Mouse (Mus musculus) intestine, postnatal 0 days (tissue): ENCODE measurements around the gene Xpc. TPM values are rescaled to one million over a fixed set of nuclear protein-coding genes. Genes with fewer than 3 reads are reported as not detected.

Experiments used
- ATAC-seq: fragments of 200-750 bp; cut with Nextera tagmentation; 2 replicates; pipeline ENCODE4 v1.8.0; 2017; ENCODE audit warnings: mild to moderate bottlenecking, moderate TSS enrichment, moderate library complexity
- H3K27ac ChIP-seq: fragments of 300-500 bp; sonication (generic); 2 replicates; pipeline ENCODE4 v1.5.1; 2014; ENCODE audit warnings: mild to moderate bottlenecking, low read depth, low read length, moderate library complexity
- H3K27me3 ChIP-seq: fragments of 300-500 bp; sonication (generic); replicated peaks from 2 replicates; pipeline ENCODE4 v1.6.1; 2014; ENCODE audit warnings: low read length, mixed read lengths; ENCODE audit not compliant: control insufficient read depth, insufficient read depth
- H3K36me3 ChIP-seq: fragments of 300-500 bp; sonication (generic); 2 replicates; pipeline ENCODE4 v1.6.1; 2014; ENCODE audit warnings: mild to moderate bottlenecking, moderate library complexity; ENCODE audit not compliant: control insufficient read depth, insufficient read depth
- H3K4me1 ChIP-seq: fragments of 300-500 bp; sonication (generic); replicated peaks from 2 replicates; pipeline ENCODE4 v1.6.1; 2014; ENCODE audit warnings: antibody characterized with exemption, low read length, mixed read lengths; ENCODE audit not compliant: control insufficient read depth, insufficient read depth
- H3K4me2 ChIP-seq: fragments of 300-500 bp; sonication (generic); replicated peaks from 2 replicates; pipeline ENCODE4 v1.6.1; 2014; ENCODE audit warnings: low read depth, mild to moderate bottlenecking, moderate library complexity
- H3K4me3 ChIP-seq: fragments of 300-500 bp; sonication (generic); 2 replicates; pipeline ENCODE4 v1.5.1; 2014; ENCODE audit warnings: low read depth, low read length
- H3K9ac ChIP-seq: fragments of 300-500 bp; sonication (generic); 2 replicates; pipeline ENCODE4 v1.6.1; 2014; ENCODE audit warnings: mild to moderate bottlenecking, low read depth, low read length
- H3K9me3 ChIP-seq: fragments of 300-500 bp; sonication (generic); 2 replicates; pipeline ENCODE4 v1.6.1; 2016; ENCODE audit warnings: mixed run types; ENCODE audit not compliant: control insufficient read depth
- CTCF ChIP-seq: sonication (generic); IDR thresholded peaks from 2 replicates; pipeline ENCODE4 v1.5.1; 2016; ENCODE audit warnings: low read depth, mild to moderate bottlenecking, control low read depth, antibody characterized with exemption, moderate library complexity
- WGBS: fragments of 180-500 bp; shearing (Covaris S2); extraction: QIAGEN DNeasy Blood & Tissue Kit; methylation state at CpG from one replicate; pipeline ENCODE4 v1.1.7; 2014; 5-methylcytosine and 5-hydroxymethylcytosine counted together
- polyA plus RNA-seq: library from polyadenylated mRNA; unstranded; fragments of >200 nt; fragmentation: Nextera tagmentation; extraction: Ambion mirVana; gene quantifications from 2 replicates; pipeline ENCODE4 v1.2.1, GENCODE M21; 2015

The Xpc gene
- polyA plus RNA-seq, 1 experiment from 2014 or later: 9.1 TPM

DNA sequence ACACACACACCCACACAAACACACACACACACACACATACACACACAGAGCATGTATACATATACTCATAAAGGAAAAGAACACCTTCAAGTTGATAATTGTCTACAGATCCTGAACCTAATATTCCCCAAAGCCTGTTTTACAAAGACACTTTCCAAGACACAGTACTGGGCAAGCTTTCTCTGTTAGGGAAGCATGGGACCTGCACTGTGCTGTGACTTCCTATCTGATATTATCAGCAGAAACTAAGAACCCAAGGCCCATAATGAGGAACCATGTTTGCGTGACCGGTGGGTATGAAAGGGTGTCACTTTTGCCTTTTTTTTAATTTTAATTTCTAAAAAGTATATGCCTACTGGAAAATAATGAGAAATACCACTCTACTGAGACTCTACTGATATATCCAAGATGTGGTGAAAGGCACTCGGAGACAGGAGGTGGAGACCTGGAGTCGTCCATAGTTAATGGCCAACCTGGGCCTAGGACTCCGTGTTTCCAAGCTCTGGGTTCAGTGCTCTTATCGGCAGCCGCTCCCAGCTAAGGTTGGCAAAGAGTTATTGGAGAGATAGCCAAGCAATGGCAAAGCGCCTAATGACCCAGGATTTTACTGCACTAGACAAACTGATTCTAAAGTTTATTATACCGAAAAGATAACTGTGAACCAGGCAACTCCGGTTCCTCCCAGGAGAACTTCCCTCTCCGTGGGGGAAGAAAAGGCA lies 20.5 kb upstream of the Xpc start:
- no peaks in the 10 kb centered on the region for H3K9me3 ChIP-seq
- no peaks in the 10 kb centered on the region for H3K27me3 ChIP-seq
- H3K4me3 ChIP-seq: no peak overlapping the region
- H3K36me3 ChIP-seq: no peaks in the 10 kb centered on the region
- H3K9ac ChIP-seq: no peak overlapping the region
- 0 out of 2 replicates have a peak, but pooled peaks have one; percentile 13 for TF ChIP-seq CTCF
- peak; percentile 89 for ATAC-seq
- H3K4me1 ChIP-seq: peaks cover 16% of the 10 kb centered on the region
- H3K4me2 ChIP-seq: 0 out of 2 replicates have a peak overlapping the region, but pooled peaks have one; percentile 17
- 33% methylated on average over 11 of the region's 11 CpGs for WGBS
- H3K27ac ChIP-seq: peak overlapping the region; percentile 55

DNA sequence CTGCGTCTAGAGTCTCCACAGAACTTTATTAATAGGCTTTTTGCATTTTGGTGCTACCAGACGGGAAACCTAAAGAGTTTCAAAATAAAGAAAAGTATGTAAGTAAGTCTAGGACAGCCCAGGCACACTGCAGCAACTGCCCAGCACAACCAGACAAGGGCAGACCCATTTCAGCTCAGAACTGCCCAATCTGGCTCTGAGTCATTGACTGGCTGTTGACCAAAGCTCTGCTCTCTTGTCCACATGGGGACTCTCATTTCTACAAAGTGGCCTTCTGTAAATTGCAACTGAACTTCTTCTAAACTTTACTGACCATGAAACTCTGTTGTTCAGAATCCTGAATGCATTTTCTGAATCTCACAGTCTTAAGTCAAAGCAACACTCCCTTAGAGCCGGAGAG lies 19.5 kb upstream of the Xpc start:
- Histone ChIP-seq H3K27ac (no peak overlapping the region), H3K4me2 (no peak overlapping the region), H3K9ac (no peak overlapping the region), H3K4me1 (peaks cover 13% of the 10 kb centered on the region; the same call in 1 of the 2 replicates), H3K27me3 (no peaks in the 10 kb centered on the region), H3K4me3 (no peak overlapping the region), H3K9me3 (no peaks in the 10 kb centered on the region), H3K36me3 (no peaks in the 10 kb centered on the region)
- no peak for TF ChIP-seq CTCF
- WGBS: 77% methylated on average over 3 of the region's 3 CpGs
- no peak for ATAC-seq

DNA sequence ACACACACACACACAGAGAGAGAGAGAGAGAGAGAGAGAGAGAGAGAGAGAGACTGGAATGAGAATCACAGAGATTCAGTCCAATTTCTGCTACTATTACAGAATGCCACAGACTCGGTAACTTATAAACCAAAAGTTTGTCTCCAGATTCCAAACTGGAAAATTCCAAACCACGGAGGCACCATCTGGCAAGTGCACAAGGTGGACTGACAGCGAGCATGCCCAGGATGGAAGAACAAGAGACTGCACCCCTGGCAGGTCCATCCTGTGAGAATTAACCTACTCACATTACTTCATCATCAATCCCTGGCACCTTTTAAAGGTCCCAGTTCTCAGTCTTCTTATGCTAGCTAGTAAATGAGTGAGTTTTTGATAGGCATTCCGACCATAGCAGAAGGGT lies 18.6 kb upstream of the Xpc start:
- no peak overlapping the region for H3K4me2 ChIP-seq
- TF ChIP-seq CTCF: no peak

DNA sequence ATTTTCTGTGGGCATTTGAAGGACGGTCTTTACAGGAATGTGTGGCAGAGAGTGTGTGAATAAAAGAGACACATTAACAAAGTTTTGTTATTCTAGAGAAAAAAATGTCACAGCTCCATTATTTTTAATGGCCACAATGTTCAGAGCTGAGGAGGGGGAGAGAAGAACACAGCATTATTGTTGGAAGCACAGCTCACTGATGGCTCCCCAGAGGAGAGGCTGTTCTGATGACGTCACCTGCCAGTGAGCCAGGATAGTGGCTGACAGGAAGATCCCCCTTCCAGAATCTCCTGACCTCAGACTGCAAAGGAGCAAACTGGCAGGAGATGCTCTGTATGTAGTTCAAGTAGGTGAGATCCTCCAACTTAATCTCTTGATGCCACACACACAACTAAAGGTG lies 18.1 kb upstream of the Xpc start:
- Histone ChIP-seq H3K27ac (no peak overlapping the region), H3K4me3 (no peak overlapping the region), H3K36me3 (no peaks in the 10 kb centered on the region), H3K4me2 (no peak overlapping the region), H3K27me3 (no peaks in the 10 kb centered on the region), H3K9me3 (no peaks in the 10 kb centered on the region), H3K9ac (no peak overlapping the region), H3K4me1 (peaks cover 13% of the 10 kb centered on the region; the same call in 1 of the 2 replicates)
- TF ChIP-seq CTCF: no peak
- 19% methylated on average over 2 of the region's 2 CpGs for WGBS
- no peak for ATAC-seq

More for the DNA sequence above, 18.6 kb upstream of the Xpc start:
- Histone ChIP-seq H3K27ac (no peak overlapping the region), H3K4me3 (no peak overlapping the region), H3K9me3 (no peaks in the 10 kb centered on the region), H3K27me3 (no peaks in the 10 kb centered on the region), H3K36me3 (no peaks in the 10 kb centered on the region), H3K4me1 (peaks cover 13% of the 10 kb centered on the region; the same call in 1 of the 2 replicates), H3K9ac (no peak overlapping the region)
- WGBS: 73% methylated on average over 4 of the region's 4 CpGs
- ATAC-seq: no peak

DNA sequence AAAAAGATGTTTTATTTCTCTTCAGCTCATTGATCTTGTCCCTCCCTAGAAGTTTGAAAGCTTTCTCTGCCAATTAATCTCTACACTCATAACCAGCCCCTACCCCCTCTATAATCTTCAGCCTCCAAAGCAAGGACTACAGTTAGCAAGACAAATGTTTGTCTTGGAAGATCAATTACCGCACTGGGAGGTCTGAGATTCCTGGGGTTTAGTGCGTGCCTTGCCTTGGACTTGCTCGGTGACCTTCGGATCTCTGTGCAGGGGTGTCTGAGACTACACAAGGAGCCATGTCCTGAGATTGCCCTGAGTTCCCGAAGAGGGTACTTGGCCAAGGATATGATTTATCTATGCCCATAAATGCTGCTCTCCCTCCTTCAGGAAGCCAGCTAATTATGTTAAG lies 17.7 kb upstream of the Xpc start:
- H3K36me3 ChIP-seq: no peaks in the 10 kb centered on the region
- H3K4me3 ChIP-seq: no peak overlapping the region
- no peak overlapping the region for H3K27ac ChIP-seq
- no peak overlapping the region for H3K9ac ChIP-seq
- ATAC-seq: peak; percentile 19; the same call in 1 of the 2 replicates
- no peaks in the 10 kb centered on the region for H3K27me3 ChIP-seq
- peaks cover 13% of the 10 kb centered on the region; the same call in 1 of the 2 replicates for H3K4me1 ChIP-seq
- H3K9me3 ChIP-seq: no peaks in the 10 kb centered on the region
- no peak overlapping the region for H3K4me2 ChIP-seq
- no peak for TF ChIP-seq CTCF
- WGBS: 13% methylated on average over 5 of the region's 5 CpGs

DNA sequence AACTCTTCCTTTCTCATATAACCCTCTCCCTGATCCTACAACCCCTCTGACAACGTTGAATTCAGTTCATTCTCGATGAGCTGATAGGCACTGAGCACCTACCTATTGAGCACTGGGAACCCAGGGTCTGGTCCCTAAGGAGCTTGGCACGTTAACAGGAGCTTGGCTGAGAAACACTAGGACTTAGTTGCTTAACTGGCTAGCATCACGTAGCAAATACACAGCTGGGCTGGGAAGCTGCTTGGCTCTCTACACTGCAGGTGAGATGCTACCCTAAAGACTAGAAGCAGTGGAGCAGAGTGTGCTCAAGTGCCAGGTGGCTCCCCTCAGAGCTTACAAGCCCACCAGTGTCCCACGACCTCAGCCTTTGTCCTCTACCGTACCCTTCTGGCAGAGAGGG lies 17.0 kb upstream of the Xpc start:
- Histone ChIP-seq H3K27ac (no peak overlapping the region), H3K4me3 (no peak overlapping the region), H3K4me1 (peaks cover 13% of the 10 kb centered on the region; the same call in 1 of the 2 replicates), H3K9ac (no peak overlapping the region), H3K27me3 (no peaks in the 10 kb centered on the region), H3K4me2 (no peak overlapping the region), H3K9me3 (no peaks in the 10 kb centered on the region), H3K36me3 (no peaks in the 10 kb centered on the region)
- WGBS: 40% methylated on average over 6 of the region's 6 CpGs
- no peak for TF ChIP-seq CTCF
- no peak for ATAC-seq
